Mouse (Mus musculus): ENCODE results near the gene Ccdc93. TPM values are rescaled to one million over a fixed set of nuclear protein-coding genes. Genes with fewer than 3 reads are reported as not detected.

The Ccdc93 gene
- polyA plus RNA-seq, 1 experiment from 2014 or later: 12.1 TPM

GRCm38 (mm10) chr1:121490241-121490640 lies 59.4 kb downstream of the Ccdc93 start:
- WGBS: 30% methylated on average over 5 of the region's 5 CpGs
- Histone ChIP-seq H3K4me3 (no peak overlapping the region), H3K27me3 (ENCODE audit: poor library complexity, severe bottlenecking) (no peaks in the 10 kb centered on the region), H3K9me3 (no peaks in the 10 kb centered on the region), H3K4me1 (no peaks in the 10 kb centered on the region), H3K36me3 (replicated peaks) (peaks cover 57% of the 10 kb centered on the region), H3K27ac (no peak overlapping the region)
- DNase-seq (ENCODE audit: extremely low spot score, low spot score): peak; percentile 18

GRCm38 (mm10) chr1:121497093-121497492 lies 66.2 kb downstream of the Ccdc93 start:
- Histone ChIP-seq H3K9me3 (0 out of 2 replicates have a peak, but pooled peaks cover 5% of the 10 kb centered on the region), H3K27ac (no peak overlapping the region), H3K36me3 (replicated peaks) (peaks cover 94% of the 10 kb centered on the region), H3K4me3 (no peak overlapping the region), H3K4me1 (no peaks in the 10 kb centered on the region), H3K27me3 (ENCODE audit: poor library complexity, severe bottlenecking) (no peaks in the 10 kb centered on the region)
- no peak for DNase-seq (ENCODE audit: extremely low spot score, low spot score)
- 95% methylated on average over 4 of the region's 4 CpGs for WGBS

GRCm38 (mm10) chr1:121508729-121509128 lies 77.9 kb downstream of the Ccdc93 start:
- no peak overlapping the region for H3K4me3 ChIP-seq
- no peaks in the 10 kb centered on the region for H3K4me1 ChIP-seq
- no peak overlapping the region for H3K27ac ChIP-seq
- WGBS: 93% methylated on average over 2 of the region's 2 CpGs
- H3K9me3 ChIP-seq: no peaks in the 10 kb centered on the region
- peaks cover 2% of the 10 kb centered on the region; the same call in 1 of the 2 replicates for H3K36me3 ChIP-seq (replicated peaks)
- H3K27me3 ChIP-seq (ENCODE audit: poor library complexity, severe bottlenecking): no peaks in the 10 kb centered on the region
- DNase-seq (ENCODE audit: extremely low spot score, low spot score): no peak

GRCm38 (mm10) chr1:121510420-121511140 lies 79.7 kb downstream of the Ccdc93 start:
- Histone ChIP-seq H3K27ac (no peak overlapping the region), H3K9me3 (no peaks in the 10 kb centered on the region), H3K27me3 (ENCODE audit: poor library complexity, severe bottlenecking) (no peaks in the 10 kb centered on the region), H3K36me3 (replicated peaks) (no peaks in the 10 kb centered on the region), H3K4me1 (no peaks in the 10 kb centered on the region), H3K4me3 (no peak overlapping the region)
- WGBS: 92% methylated on average over 19 of the region's 19 CpGs
- DNase-seq (ENCODE audit: extremely low spot score, low spot score): no peak

- H3K4me3 ChIP-seq: no peak overlapping the region
- no peaks in the 10 kb centered on the region for H3K4me1 ChIP-seq
- WGBS: 67% methylated on average over 2 of the region's 2 CpGs
- no peak overlapping the region for H3K27ac ChIP-seq
- no peaks in the 10 kb centered on the region for H3K9me3 ChIP-seq
- no peaks in the 10 kb centered on the region for H3K27me3 ChIP-seq (ENCODE audit: poor library complexity, severe bottlenecking)
- no peak for DNase-seq (ENCODE audit: extremely low spot score, low spot score)
- no peaks in the 10 kb centered on the region for H3K36me3 ChIP-seq (replicated peaks)
These were observed 80.3 kb downstream of the Ccdc93 start for GRCm38 (mm10) chr1:121511186-121511585.

GRCm38 (mm10) chr1:121511966-121512365 lies 81.1 kb downstream of the Ccdc93 start:
- DNase-seq (ENCODE audit: extremely low spot score, low spot score): no peak
- Histone ChIP-seq H3K9me3 (no peaks in the 10 kb centered on the region), H3K4me3 (no peak overlapping the region), H3K4me1 (no peaks in the 10 kb centered on the region), H3K27ac (no peak overlapping the region), H3K27me3 (ENCODE audit: poor library complexity, severe bottlenecking) (no peaks in the 10 kb centered on the region), H3K36me3 (replicated peaks) (no peaks in the 10 kb centered on the region)
- WGBS: 93% methylated on average over 2 of the region's 2 CpGs

- Histone ChIP-seq H3K27ac (no peak overlapping the region), H3K9me3 (no peaks in the 10 kb centered on the region), H3K27me3 (ENCODE audit: poor library complexity, severe bottlenecking) (no peaks in the 10 kb centered on the region), H3K4me1 (no peaks in the 10 kb centered on the region), H3K4me3 (no peak overlapping the region), H3K36me3 (replicated peaks) (no peaks in the 10 kb centered on the region)
- WGBS: 85% methylated on average over 1 of the region's 1 CpGs
- DNase-seq (ENCODE audit: extremely low spot score, low spot score): no peak
These were observed 87.8 kb downstream of the Ccdc93 start for GRCm38 (mm10) chr1:121518609-121519008.

GRCm38 (mm10) chr1:121527061-121527460 lies 96.2 kb downstream of the Ccdc93 start:
- Histone ChIP-seq H3K4me1 (peaks cover 17% of the 10 kb centered on the region), H3K36me3 (replicated peaks) (no peaks in the 10 kb centered on the region), H3K27ac (no peak overlapping the region), H3K4me3 (peak overlapping the region; percentile 53), H3K9me3 (no peaks in the 10 kb centered on the region), H3K27me3 (ENCODE audit: poor library complexity, severe bottlenecking) (peaks cover 50% of the 10 kb centered on the region)
- 48% methylated on average over 17 of the region's 17 CpGs for WGBS
- DNase-seq (ENCODE audit: extremely low spot score, low spot score): no peak

- H3K4me1 ChIP-seq: peaks cover 17% of the 10 kb centered on the region
- no peaks in the 10 kb centered on the region for H3K36me3 ChIP-seq (replicated peaks)
- peak; percentile 14 for DNase-seq (ENCODE audit: extremely low spot score, low spot score)
- peak overlapping the region; percentile 53 for H3K4me3 ChIP-seq
- peaks cover 50% of the 10 kb centered on the region for H3K27me3 ChIP-seq (ENCODE audit: poor library complexity, severe bottlenecking)
- no peaks in the 10 kb centered on the region for H3K9me3 ChIP-seq
- no peak overlapping the region for H3K27ac ChIP-seq
- 15% methylated on average over 55 of the region's 55 CpGs for WGBS
These were observed 97.0 kb downstream of the Ccdc93 start for GRCm38 (mm10) chr1:121527600-121528398.

- 3% methylated on average over 11 of the region's 11 CpGs for WGBS
- peaks cover 50% of the 10 kb centered on the region for H3K27me3 ChIP-seq (ENCODE audit: poor library complexity, severe bottlenecking)
- no peaks in the 10 kb centered on the region for H3K36me3 ChIP-seq (replicated peaks)
- no peaks in the 10 kb centered on the region for H3K9me3 ChIP-seq
- H3K27ac ChIP-seq: no peak within 1 kb of the TSS
- peak; percentile 74 for DNase-seq (ENCODE audit: extremely low spot score, low spot score)
- H3K4me1 ChIP-seq: peaks cover 17% of the 10 kb centered on the region
- H3K4me3 ChIP-seq: peak within 1 kb of the TSS; percentile 53
These were observed 97.5 kb downstream of the Ccdc93 start, which contains the start of gene Htr5b for GRCm38 (mm10) chr1:121528399-121528720. TSS of gene Htr5b (minus strand) at chr1:121528465.

- H3K27ac ChIP-seq: no peak overlapping the region
- no peaks in the 10 kb centered on the region for H3K9me3 ChIP-seq
- H3K36me3 ChIP-seq (replicated peaks): no peaks in the 10 kb centered on the region
- H3K27me3 ChIP-seq (ENCODE audit: poor library complexity, severe bottlenecking): peaks cover 50% of the 10 kb centered on the region
- H3K4me1 ChIP-seq: peaks cover 17% of the 10 kb centered on the region
- DNase-seq (ENCODE audit: extremely low spot score, low spot score): no peak
- no peak overlapping the region for H3K4me3 ChIP-seq
- WGBS: 88% methylated on average over 6 of the region's 6 CpGs
These were observed 98.4 kb downstream of the Ccdc93 start for GRCm38 (mm10) chr1:121529286-121529685.

GRCm38 (mm10) chr1:121531439-121531838 lies 100.6 kb downstream of the Ccdc93 start:
- Histone ChIP-seq H3K4me1 (peaks cover 17% of the 10 kb centered on the region), H3K27ac (no peak overlapping the region), H3K4me3 (no peak overlapping the region), H3K36me3 (replicated peaks) (no peaks in the 10 kb centered on the region), H3K27me3 (ENCODE audit: poor library complexity, severe bottlenecking) (peaks cover 39% of the 10 kb centered on the region), H3K9me3 (no peaks in the 10 kb centered on the region)
- WGBS: 75% methylated on average over 7 of the region's 7 CpGs
- no peak for DNase-seq (ENCODE audit: extremely low spot score, low spot score)

- 80% methylated on average over 8 of the region's 8 CpGs for WGBS
- no peak overlapping the region for H3K4me3 ChIP-seq
These were observed 109.5 kb downstream of the Ccdc93 start for GRCm38 (mm10) chr1:121540361-121540760.

More at GRCm38 (mm10) chr1:121540361-121540760, 109.5 kb downstream of the Ccdc93 start:
- DNase-seq (ENCODE audit: extremely low spot score, low spot score): no peak
- Histone ChIP-seq H3K27ac (no peak overlapping the region), H3K36me3 (replicated peaks) (no peaks in the 10 kb centered on the region), H3K4me1 (no peaks in the 10 kb centered on the region), H3K9me3 (no peaks in the 10 kb centered on the region), H3K27me3 (ENCODE audit: poor library complexity, severe bottlenecking) (no peaks in the 10 kb centered on the region)
